Mouse (Mus musculus) embryo, embryonic 10.5 days (tissue): ENCODE results near the gene Smarcd2.

Source experiments
- DNase-seq: peaks from one replicate; pipeline ENCODE4 v3.0.0-alpha.2; 2015; ENCODE audit warnings: low spot score

Gene Smarcd2

GRCm38 (mm10) chr11:106276454-106276853 is 3.7 kb upstream of the Smarcd2 start, which contains the start of gene Tcam1:
TSS of gene Tcam1 (plus strand) at chr11:106276672.
- peak; percentile 96 for DNase-seq

- peak; percentile 51 for DNase-seq
Measured at GRCm38 (mm10) chr11:106274971-106275411, 2.2 kb upstream of the Smarcd2 start.

DNA sequence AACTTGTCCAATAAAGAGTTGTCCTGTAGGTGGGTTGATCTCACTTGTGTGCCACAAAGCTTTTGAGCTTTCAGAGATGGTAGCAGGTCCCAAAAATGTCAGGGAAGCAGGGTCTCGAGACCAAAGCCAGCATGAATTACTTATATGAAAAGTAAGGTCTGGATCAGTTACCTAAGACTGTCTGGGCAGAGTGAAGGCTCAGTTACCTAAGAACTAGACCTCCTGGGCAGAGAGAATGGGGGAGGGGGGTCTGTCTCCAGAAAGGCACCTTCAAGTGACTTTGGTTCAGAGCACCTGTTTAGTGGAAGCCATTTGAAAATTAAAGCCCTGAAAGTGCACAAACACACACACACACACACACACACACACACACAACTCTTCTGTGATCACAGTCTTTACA is 1.6 kb upstream of the Smarcd2 start:
- DNase-seq: no peak

DNA sequence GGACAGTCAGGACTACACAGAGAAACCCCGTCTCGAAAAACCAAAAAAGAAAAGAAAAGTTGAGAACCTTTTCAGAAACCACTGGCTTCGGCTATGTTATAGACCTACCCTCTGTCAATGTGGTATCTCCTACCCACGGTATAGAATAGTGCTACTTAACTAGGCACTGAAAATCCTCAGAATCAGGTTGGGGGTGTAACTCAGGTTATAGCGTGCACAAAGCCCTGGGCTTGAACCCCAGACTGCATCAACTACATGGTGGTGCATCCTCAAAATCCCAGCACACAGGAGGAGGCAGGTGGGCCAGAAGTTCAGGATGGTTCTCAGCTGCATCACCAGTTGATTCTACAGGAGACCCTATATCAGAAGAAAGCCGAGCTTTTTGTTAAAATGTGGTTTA is 1.0 kb upstream of the Smarcd2 start:
- no peak for DNase-seq

DNA sequence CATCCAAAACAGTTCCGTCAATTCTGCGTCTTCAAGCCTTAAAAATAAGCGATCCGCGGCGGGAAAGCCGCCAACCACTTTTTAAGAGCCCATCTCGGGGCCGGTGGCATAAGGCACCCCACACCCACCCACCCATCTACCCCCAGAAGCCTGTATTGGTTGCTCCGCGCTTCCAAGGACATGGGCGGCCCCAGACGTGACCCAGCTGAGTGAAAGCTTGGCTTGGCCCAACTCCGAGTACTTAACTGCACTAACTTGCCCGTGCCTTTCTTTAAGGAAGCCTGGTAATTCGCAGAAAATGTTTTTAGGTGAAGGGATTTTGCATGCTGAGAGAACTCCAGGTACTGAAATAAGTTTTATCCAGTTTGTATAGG is 526 bp upstream of the Smarcd2 start:
- no peak for DNase-seq

- peak; percentile 39 for DNase-seq
Measured at GRCm38 (mm10) chr11:106271794-106272643, 753 bp downstream of the Smarcd2 start.

GRCm38 (mm10) chr11:106271131-106271793 is 1.5 kb downstream of the Smarcd2 start:
- DNase-seq: peak; percentile 45

DNA sequence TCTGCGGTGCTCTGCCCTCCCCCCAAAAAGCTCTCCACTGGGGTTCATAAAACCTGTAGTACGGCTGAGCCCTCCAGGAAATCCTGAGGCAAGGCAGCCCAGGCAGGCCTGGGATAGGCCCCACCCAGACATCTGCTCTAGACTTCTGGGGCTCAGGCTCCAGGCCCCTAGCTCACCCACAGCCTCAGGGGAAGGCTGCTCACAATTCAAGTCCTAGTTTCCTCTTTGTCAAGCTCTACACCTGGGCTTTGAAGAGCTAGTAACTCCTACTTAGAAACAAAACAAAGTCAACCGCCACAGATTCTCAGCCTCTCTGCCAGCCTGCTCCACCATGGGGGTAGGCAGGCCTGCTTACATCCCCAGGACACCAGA is 3.7 kb downstream of the Smarcd2 start:
- no peak for DNase-seq

- peak; percentile 60 for DNase-seq
Measured at GRCm38 (mm10) chr11:106268326-106269059, 4.3 kb downstream of the Smarcd2 start.

DNA sequence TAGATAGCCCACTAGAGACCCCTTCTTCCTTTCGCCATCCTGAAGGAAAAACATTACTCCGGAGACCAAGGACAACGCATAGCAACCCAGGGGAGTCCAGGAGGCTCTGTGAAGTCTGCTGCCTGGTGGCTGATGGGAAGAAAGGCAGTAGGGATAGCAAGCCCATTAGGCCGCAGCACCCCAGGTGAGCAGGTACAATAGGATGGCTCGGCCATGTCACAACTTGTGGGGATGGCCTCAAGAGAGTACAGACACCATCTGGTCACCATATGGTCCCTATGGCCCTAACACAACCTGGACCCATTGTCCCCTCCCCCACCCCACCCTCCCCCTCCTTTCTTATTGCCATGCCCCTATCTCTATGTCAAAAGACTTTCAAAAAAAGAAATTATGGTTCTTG is 4.9 kb downstream of the Smarcd2 start:
- DNase-seq: no peak

DNA sequence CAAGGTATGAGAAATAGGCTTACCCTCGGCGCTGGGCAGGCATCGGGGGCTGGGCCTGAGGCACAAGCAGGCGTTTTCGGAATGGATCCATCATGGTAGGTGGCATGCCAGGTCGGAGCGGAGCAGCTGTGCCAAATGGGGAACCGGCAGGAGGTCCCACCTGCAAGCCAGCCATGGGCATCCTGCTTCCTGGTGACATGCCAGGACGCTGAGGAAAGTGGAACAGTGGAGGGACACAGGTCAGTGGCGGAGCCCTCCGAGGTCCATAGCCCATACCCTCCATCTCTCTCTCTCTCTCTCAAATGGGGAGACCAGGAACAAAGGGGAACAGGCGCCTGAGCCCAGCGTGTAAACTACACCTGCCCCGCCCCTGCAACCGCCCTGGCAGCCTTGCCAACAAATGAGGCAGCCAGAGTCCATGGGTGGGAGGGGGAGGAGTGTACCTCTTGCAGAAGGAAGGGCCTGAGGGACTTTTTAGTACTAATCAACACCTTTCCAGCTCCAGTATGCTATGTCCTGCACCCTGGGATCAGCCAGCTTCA is 5.4 kb downstream of the Smarcd2 start:
- DNase-seq: no peak

- no peak for DNase-seq
Measured at GRCm38 (mm10) chr11:106266431-106266830, 6.3 kb downstream of the Smarcd2 start.

- DNase-seq: no peak
Measured at GRCm38 (mm10) chr11:106265570-106265969, 7.2 kb downstream of the Smarcd2 start.

GRCm38 (mm10) chr11:106264988-106265387 is 7.8 kb downstream of the Smarcd2 start:
- no peak for DNase-seq

GRCm38 (mm10) chr11:106263963-106264362 is 8.8 kb downstream of the Smarcd2 start:
- no peak for DNase-seq

DNA sequence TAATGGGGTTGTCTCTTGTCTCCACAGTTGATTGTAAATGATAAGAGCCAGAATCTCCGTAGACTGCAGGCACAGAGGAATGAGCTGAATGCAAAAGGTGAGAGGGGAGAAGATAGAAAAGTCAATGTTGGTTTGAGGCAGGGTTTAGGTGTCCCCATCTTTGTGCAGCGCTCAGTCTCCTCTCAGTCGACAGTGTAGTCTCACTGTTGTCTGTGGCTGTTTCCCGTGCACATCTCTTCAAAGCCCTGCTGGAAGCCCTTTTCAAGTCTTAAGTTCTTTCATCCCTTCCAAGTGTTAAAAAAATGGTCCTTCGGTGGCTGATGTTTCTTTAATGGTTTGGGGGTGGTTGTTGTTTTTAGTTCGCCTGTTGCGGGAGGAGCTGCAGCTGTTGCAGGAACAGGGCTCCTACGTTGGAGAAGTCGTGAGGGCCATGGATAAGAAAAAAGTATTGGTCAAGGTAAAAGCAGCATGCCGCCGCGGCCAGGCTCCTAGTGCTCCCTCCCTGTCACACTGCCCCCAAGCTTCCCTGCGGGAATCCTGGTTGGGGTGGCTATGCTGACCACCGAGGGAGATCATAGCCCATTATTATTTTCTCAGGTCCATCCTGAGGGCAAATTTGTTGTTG is 11.8 kb downstream of the Smarcd2 start:
- no peak for DNase-seq

DNA sequence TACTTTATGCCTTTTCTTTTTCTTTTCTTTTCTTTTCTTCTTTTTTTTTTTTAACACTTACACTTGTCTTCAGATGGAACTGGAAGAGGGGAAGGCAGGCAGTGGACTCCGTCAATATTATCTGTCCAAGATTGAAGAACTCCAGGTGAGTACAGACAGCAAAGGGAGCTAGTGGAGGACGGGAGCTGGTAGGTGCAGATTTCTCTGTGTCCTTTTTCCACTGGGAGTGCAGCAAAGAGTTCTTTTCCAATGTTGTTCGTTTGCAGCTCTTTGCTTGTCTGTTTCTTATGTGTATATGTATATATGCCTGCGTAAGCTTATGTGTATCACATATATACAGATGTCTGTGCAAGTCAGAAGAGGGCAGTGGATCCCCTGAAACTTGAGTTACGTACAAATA is 16.0 kb downstream of the Smarcd2 start:
- DNase-seq: no peak

DNA sequence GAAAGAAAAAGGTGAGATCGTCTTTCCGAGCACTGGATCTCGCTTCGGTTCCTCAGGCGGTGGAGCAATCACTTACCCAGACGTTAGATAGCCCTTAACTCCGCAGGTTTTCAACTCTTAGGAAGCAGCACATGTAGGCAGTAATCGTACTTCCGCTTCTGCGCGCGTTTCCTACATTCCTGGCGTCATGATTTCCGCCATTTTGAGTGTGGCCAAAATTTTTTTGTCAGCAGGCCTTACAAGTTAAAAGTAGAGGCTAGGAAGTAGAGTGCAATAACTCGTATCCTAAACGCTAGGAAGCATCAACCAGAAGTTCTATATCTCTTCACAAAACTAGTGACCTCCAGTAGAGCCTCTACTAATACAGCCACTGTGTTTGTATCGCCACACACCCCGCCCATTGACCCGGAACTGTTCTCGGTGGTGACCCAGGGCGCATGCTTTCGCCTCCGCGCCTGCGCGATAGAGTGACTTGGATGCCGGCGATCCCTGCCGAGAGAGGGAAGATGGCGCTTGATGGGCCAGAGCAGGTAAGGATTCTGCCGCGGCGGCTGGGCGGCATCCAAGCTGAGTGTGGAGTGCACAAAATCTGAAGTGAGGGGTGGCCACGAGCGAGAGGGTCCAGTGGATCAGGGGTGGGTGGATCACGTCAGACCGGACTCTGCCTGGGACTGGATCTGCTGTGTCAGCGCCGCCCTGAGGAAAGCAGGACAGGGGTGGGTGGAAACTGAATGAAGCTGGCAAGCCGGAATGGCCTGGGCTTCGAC is 16.9 kb downstream of the Smarcd2 start, which contains the start of the genes Ftsj3 and Psmc5:
TSS of gene Ftsj3 (minus strand) at position 395 of the 767 bp plus-strand sequence.
TSS of gene Psmc5 (plus strand) at position 470 of the 767 bp plus-strand sequence.
- peak; percentile 98 for DNase-seq

- no peak for DNase-seq
Measured at GRCm38 (mm10) chr11:106255174-106255573, 17.6 kb downstream of the Smarcd2 start.

DNA sequence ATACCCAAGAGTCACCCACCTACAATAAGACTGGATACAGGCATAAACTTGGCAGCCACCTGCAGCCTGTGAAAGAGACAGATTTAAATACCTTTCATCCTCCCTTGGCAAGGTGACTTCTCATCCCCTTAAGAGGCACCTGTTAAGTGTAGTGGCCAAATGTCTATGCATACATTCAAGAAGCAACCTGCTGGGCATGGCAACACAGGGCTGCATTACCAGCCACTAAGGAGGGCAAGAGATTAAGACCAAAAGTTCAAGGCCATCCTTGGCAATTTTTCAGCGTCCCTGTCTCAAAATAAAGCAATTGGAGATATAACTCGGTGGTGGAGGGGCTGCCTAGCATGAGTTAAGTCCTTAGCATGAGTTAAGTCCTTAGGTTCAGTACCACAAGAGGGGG is 18.0 kb downstream of the Smarcd2 start:
- no peak for DNase-seq

DNA sequence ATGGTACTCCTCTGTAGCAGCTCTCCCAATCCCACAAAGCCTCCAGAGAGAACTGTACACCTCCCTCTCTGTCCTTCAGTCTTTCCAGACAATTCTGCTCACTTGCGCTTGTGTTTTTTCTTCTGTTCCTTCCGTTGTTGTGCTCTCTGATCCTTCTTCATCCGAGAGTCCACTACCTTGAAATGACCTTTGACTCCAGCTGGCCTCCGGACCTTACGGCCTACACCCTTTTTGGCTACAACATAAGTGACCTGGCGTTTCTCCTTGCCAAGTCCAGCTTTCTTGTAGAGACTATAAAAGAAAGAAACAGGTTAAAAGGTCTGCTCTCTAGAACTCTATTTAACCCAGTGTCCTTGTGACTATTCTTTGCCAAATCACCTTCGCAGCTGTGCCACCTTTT is 23.4 kb downstream of the Smarcd2 start:
- DNase-seq: no peak
